Mouse (Mus musculus): ENCODE measurements around the gene Ypel3. TPM values are rescaled to one million over a fixed set of nuclear protein-coding genes. Genes with fewer than 3 reads are reported as not detected.
A peak's percentile ranks its signal among the peaks of the same experiment; 100 is the strongest.

Gene Ypel3
- polyA plus RNA-seq, 1 experiment from 2014 or later, result 77.2 TPM

- Histone ChIP-seq H3K27me3 (replicated peaks) (no peaks in the 10 kb centered on the region), H3K4me2 (peak overlapping the region; percentile 33)
- 3% methylated on average over 9 of the region's 9 CpGs for WGBS (ENCODE audit: insufficient replicate concordance)
These were observed 21.9 kb upstream of the Ypel3 start for GRCm38 (mm10) chr7:126754866-126755265.

GRCm38 (mm10) chr7:126758539-126758938 is 18.2 kb upstream of the Ypel3 start:
- H3K4me1 ChIP-seq, result peaks cover 48% of the 10 kb centered on the region
- no peaks in the 10 kb centered on the region for H3K27me3 ChIP-seq (replicated peaks)
- no peak overlapping the region for H3K4me3 ChIP-seq
- H3K4me2 ChIP-seq, result no peak overlapping the region
- 67% methylated on average over 7 of the region's 7 CpGs for WGBS (ENCODE audit: insufficient replicate concordance)
- no peak; the same call in 1 of the 2 replicates for ATAC-seq
- no peak overlapping the region for H3K9ac ChIP-seq
- no peaks in the 10 kb centered on the region for H3K9me3 ChIP-seq (replicated peaks)
- no peak overlapping the region for H3K27ac ChIP-seq
- H3K36me3 ChIP-seq, result peaks cover 19% of the 10 kb centered on the region; the same call in 1 of the 2 replicates

More at GRCm38 (mm10) chr7:126754866-126755265, 21.9 kb upstream of the Ypel3 start:
- Histone ChIP-seq H3K36me3 (no peaks in the 10 kb centered on the region), H3K27ac (no peak overlapping the region), H3K4me3 (no peak overlapping the region), H3K9me3 (replicated peaks) (no peaks in the 10 kb centered on the region), H3K9ac (no peak overlapping the region), H3K4me1 (peaks cover 14% of the 10 kb centered on the region)
- peak; percentile 45; the same call in 1 of the 2 replicates for ATAC-seq

GRCm38 (mm10) chr7:126759050-126759671 is 17.6 kb upstream of the Ypel3 start, which contains the start of gene Mapk3:
TSS of gene Mapk3 (plus strand) at chr7:126759601.
- Histone ChIP-seq H3K4me3 (peak within 1 kb of the TSS; percentile 81), H3K27me3 (replicated peaks) (no peaks in the 10 kb centered on the region), H3K9ac (peak within 1 kb of the TSS; percentile 94), H3K36me3 (peaks cover 25% of the 10 kb centered on the region), H3K4me1 (peaks cover 49% of the 10 kb centered on the region), H3K4me2 (peak within 1 kb of the TSS; percentile 100), H3K9me3 (replicated peaks) (no peaks in the 10 kb centered on the region), H3K27ac (peak within 1 kb of the TSS; percentile 88)
- WGBS (ENCODE audit: insufficient replicate concordance), result 1% methylated on average over 29 of the region's 38 CpGs
- ATAC-seq, result peak; percentile 74

- peak overlapping the region; percentile 81 for H3K4me3 ChIP-seq
- H3K36me3 ChIP-seq, result peaks cover 32% of the 10 kb centered on the region
- ATAC-seq, result peak; percentile 42
- no peaks in the 10 kb centered on the region for H3K9me3 ChIP-seq (replicated peaks)
- 1% methylated on average over 23 of the region's 24 CpGs for WGBS (ENCODE audit: insufficient replicate concordance)
- H3K4me2 ChIP-seq, result peak overlapping the region; percentile 100
- no peaks in the 10 kb centered on the region for H3K27me3 ChIP-seq (replicated peaks)
- H3K27ac ChIP-seq, result peak overlapping the region; percentile 88
- H3K4me1 ChIP-seq, result peaks cover 55% of the 10 kb centered on the region
- H3K9ac ChIP-seq, result peak overlapping the region; percentile 94
These were observed 16.9 kb upstream of the Ypel3 start for GRCm38 (mm10) chr7:126759672-126760390.

DNA sequence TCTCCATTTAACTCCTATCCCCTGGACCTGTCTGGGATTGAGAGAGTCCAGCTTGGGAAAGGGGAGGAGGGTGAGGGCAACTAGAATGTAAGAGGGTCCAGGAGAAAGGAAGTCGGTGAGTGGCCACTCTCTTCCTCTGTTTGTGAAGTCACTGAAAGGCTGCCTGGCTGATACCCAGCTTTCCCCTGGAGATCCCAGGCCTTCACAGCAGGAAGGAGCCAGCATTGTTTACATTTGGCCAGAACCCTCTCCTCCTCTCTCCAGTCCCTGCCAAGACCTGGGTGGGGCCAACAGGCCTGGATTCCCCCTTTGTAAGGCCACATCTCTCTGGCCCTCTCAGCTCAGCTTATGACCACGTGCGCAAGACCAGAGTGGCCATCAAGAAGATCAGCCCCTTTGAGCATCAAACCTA is 16.4 kb upstream of the Ypel3 start:
- H3K4me1 ChIP-seq, result peaks cover 56% of the 10 kb centered on the region
- H3K36me3 ChIP-seq, result peaks cover 37% of the 10 kb centered on the region
- peak overlapping the region; percentile 81 for H3K4me3 ChIP-seq
- peak overlapping the region; percentile 88 for H3K27ac ChIP-seq
- peak overlapping the region; percentile 94; the same call in 1 of the 2 replicates for H3K9ac ChIP-seq
- peak; percentile 27 for ATAC-seq
- no peaks in the 10 kb centered on the region for H3K9me3 ChIP-seq (replicated peaks)
- no peaks in the 10 kb centered on the region for H3K27me3 ChIP-seq (replicated peaks)
- peak overlapping the region; percentile 100 for H3K4me2 ChIP-seq
- 39% methylated on average over 3 of the region's 3 CpGs for WGBS (ENCODE audit: insufficient replicate concordance)

DNA sequence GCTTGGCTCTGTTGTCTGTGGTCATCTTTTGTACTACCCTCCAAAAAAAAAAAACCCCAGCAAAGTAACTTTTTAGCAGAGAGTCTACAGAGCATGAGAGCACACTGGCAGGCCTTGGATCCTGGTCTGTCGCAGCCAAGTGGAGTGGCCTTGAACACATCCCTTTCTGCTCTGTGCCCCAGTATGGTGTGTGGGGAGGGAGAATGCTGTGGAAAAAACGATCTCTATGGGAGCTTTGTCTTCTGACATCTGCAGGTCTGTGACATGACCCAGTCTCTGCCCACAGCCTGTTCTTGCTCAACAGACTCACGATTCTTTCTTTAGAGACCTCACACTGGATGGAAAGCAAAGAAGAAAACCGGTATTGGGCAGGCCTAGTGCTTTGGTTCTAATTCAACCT is 15.8 kb upstream of the Ypel3 start:
- Histone ChIP-seq H3K4me2 (peak overlapping the region; percentile 100), H3K9ac (no peak overlapping the region), H3K36me3 (peaks cover 42% of the 10 kb centered on the region), H3K4me3 (no peak overlapping the region), H3K9me3 (replicated peaks) (no peaks in the 10 kb centered on the region), H3K27me3 (replicated peaks) (no peaks in the 10 kb centered on the region), H3K27ac (peak overlapping the region; percentile 42; the same call in 1 of the 2 replicates), H3K4me1 (peaks cover 61% of the 10 kb centered on the region)
- no peak for ATAC-seq
- WGBS (ENCODE audit: insufficient replicate concordance), result 48% methylated on average over 4 of the region's 4 CpGs

GRCm38 (mm10) chr7:126761529-126762067 is 15.2 kb upstream of the Ypel3 start:
- peak overlapping the region; percentile 42 for H3K27ac ChIP-seq
- ATAC-seq, result no peak
- H3K4me3 ChIP-seq, result no peak overlapping the region
- H3K27me3 ChIP-seq (replicated peaks), result no peaks in the 10 kb centered on the region
- peaks cover 49% of the 10 kb centered on the region for H3K36me3 ChIP-seq
- H3K9me3 ChIP-seq (replicated peaks), result no peaks in the 10 kb centered on the region
- WGBS (ENCODE audit: insufficient replicate concordance), result 40% methylated on average over 6 of the region's 6 CpGs
- H3K4me1 ChIP-seq, result peaks cover 67% of the 10 kb centered on the region
- peak overlapping the region; percentile 100 for H3K4me2 ChIP-seq
- H3K9ac ChIP-seq, result no peak overlapping the region

- Histone ChIP-seq H3K4me2 (no peak overlapping the region), H3K9me3 (replicated peaks) (no peaks in the 10 kb centered on the region), H3K36me3 (peaks cover 58% of the 10 kb centered on the region), H3K4me3 (no peak overlapping the region), H3K4me1 (peaks cover 69% of the 10 kb centered on the region), H3K9ac (no peak overlapping the region), H3K27ac (0 out of 2 replicates have a peak overlapping the region, but pooled peaks have one; percentile 7), H3K27me3 (replicated peaks) (no peaks in the 10 kb centered on the region)
- 62% methylated on average over 17 of the region's 17 CpGs for WGBS (ENCODE audit: insufficient replicate concordance)
- ATAC-seq, result no peak
These were observed 14.2 kb upstream of the Ypel3 start for GRCm38 (mm10) chr7:126762471-126763008.

GRCm38 (mm10) chr7:126765540-126765939 is 11.2 kb upstream of the Ypel3 start:
- ATAC-seq, result peak; percentile 16; the same call in 1 of the 2 replicates
- Histone ChIP-seq H3K27me3 (replicated peaks) (no peaks in the 10 kb centered on the region), H3K4me3 (no peak overlapping the region), H3K4me1 (peaks cover 57% of the 10 kb centered on the region), H3K36me3 (peaks cover 82% of the 10 kb centered on the region), H3K27ac (no peak overlapping the region), H3K9me3 (replicated peaks) (no peaks in the 10 kb centered on the region), H3K9ac (0 out of 2 replicates have a peak overlapping the region, but pooled peaks have one; percentile 2), H3K4me2 (no peak overlapping the region)
- 63% methylated on average over 9 of the region's 9 CpGs for WGBS (ENCODE audit: insufficient replicate concordance)

- peaks cover 83% of the 10 kb centered on the region for H3K36me3 ChIP-seq
- H3K4me2 ChIP-seq, result no peak within 1 kb of the TSS
- 0 out of 2 replicates have a peak within 1 kb of the TSS, but pooled peaks have one; percentile 2 for H3K9ac ChIP-seq
- no peaks in the 10 kb centered on the region for H3K27me3 ChIP-seq (replicated peaks)
- H3K4me1 ChIP-seq, result peaks cover 55% of the 10 kb centered on the region
- no peak within 1 kb of the TSS for H3K4me3 ChIP-seq
- H3K27ac ChIP-seq, result no peak within 1 kb of the TSS; the same call in 1 of the 2 replicates
- no peak for ATAC-seq
- no peaks in the 10 kb centered on the region for H3K9me3 ChIP-seq (replicated peaks)
- WGBS (ENCODE audit: insufficient replicate concordance), result 83% methylated on average over 16 of the region's 16 CpGs
These were observed 10.6 kb upstream of the Ypel3 start, which contains the start of gene Gdpd3 for GRCm38 (mm10) chr7:126766201-126766600. TSS of gene Gdpd3 (plus strand) at chr7:126766334.

- Histone ChIP-seq H3K9ac (no peak overlapping the region), H3K9me3 (replicated peaks) (no peaks in the 10 kb centered on the region), H3K4me2 (no peak overlapping the region), H3K27me3 (replicated peaks) (no peaks in the 10 kb centered on the region), H3K4me3 (no peak overlapping the region), H3K4me1 (peaks cover 47% of the 10 kb centered on the region), H3K36me3 (peaks cover 78% of the 10 kb centered on the region), H3K27ac (no peak overlapping the region)
- ATAC-seq, result no peak
- WGBS (ENCODE audit: insufficient replicate concordance), result 88% methylated on average over 8 of the region's 8 CpGs
These were observed 9.8 kb upstream of the Ypel3 start for GRCm38 (mm10) chr7:126767001-126767400.

Measured in liver, embryonic 12.5 days (tissue).